Mouse (Mus musculus) R1 (cell line): ENCODE measurements around the gene Papss2.

ENCODE experiments used
- DNase-seq: peaks from one replicate; pipeline ENCODE4 v3.0.0-alpha.2; 2018; ENCODE audit warnings: low read depth, low spot score

The Papss2 gene

DNA sequence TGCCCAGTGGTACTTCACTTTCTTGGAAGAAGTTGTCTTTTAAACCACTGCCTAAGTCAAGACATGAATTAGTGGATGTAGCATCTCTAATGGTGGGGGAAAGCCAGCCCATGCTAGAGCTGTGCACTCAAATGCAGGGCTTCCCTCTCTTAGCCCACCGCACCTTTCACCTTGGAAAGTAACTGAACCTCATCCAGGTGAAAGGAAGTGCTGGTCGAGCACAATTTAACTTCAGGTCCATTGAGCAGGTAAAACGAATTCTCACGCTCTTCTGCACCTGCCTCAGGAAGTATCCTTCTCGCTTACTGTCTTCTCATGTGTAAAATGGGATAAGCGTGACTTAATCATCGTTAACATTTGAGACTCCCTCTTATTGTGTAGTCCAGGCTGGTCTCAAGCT is 3.4 kb downstream of the Papss2 start:
- DNase-seq = no peak

DNA sequence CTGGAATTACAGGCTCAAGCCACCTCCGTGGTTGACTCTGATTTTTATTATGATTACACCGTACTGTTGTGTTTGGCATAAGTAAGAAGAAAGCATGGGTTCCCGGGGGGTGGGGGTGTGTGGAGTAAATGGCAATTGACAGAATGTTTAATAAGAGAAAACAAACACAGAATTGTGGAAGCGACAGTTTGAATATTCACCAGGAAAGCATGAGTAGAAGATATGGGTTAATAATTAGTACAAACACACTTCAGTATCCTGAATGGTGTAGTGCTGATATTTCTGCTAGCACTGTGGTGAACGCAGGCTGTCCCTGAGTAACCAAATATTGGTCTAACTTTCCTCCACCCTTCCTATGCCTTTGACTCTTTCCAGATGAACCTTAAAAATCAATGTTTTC is 3.8 kb downstream of the Papss2 start:
- DNase-seq = no peak

DNA sequence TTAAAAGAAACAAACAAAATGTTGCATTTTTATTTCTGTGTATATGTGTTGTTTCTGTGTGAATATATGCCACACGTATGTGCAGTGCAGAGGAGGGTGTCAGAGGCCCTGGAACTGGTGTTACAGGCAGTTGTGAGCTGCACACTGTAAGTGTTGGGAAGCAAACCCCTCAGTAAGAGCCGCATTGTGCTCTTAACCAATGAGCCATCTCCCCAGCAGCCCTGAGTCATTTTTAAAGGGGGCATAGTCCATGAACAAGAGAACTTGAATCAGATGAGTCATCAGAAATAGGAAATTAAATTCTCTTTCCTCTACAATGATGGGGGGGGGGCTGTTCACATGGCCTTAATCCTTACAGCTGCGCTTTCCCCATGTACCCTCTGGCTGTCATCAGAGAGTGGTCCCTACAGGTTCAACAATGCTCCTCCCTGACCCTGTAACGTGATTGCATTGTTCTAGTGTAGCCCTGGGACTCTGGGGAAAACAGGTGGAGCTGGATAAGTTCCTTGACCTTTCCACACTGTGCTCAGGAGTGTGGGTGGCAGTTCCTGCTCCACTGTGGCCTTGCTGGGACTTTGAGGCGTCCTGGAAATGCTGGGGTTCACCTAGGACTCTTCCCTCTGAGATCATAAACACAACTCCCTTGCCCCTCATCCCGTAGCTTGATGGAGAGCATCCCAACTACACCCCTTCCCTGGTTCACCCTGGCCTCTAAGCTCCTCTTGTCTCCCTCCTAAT is 5.6 kb downstream of the Papss2 start:
- DNase-seq = no peak

DNA sequence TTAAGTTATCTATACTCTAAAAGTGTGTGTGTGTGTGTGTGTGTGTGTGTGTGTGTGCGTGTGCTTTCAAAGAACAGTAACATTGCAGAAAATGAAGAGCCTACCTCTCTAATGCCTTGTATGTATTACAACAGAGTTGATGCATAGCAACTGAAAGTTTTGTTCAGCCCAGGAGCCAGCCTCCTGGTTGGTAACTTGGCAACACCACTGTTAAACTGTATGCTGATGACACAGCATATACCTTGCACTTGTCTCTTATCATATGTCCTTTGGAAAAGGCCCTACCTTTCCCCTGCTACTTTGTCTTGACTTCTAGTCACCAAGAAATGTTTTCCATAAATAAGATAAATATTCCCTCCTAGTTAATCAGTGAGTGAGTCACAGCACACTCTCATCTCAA is 7.9 kb downstream of the Papss2 start:
- DNase-seq = no peak

GRCm38 (mm10) chr19:32604127-32604526 is 8.5 kb downstream of the Papss2 start:
- no peak for DNase-seq

DNA sequence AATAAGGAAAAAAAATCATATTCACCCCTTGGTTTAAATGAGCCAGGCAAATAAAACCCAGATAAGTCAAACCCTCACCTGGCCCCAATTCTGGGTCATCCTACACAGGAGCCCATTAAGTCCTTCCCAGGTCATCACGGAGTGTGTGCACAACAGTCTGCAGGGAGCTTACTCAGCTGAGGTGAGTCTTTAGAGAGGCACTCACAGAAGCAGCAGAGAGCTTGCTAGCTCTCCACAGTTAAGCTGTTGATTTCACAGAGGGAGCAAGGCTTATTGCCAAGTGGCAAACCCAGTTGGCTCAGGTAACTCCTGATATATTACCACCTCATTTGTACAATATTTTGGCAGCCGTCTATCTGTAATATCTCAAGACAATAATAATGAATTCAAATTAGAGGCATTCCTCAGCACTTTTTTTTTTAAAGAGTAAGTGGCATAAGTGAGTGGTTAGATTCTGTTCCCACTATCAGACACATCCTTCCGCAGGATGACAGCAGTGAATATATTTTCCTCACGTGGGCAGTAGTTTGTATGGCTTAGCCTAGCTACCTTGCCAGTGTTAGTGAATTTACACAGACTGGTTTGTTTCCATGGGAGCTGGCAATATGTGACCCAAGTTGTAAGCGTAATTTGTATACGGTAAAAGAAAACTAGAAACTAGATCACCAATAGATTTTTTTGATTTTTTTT is 9.1 kb downstream of the Papss2 start:
- DNase-seq = no peak

DNA sequence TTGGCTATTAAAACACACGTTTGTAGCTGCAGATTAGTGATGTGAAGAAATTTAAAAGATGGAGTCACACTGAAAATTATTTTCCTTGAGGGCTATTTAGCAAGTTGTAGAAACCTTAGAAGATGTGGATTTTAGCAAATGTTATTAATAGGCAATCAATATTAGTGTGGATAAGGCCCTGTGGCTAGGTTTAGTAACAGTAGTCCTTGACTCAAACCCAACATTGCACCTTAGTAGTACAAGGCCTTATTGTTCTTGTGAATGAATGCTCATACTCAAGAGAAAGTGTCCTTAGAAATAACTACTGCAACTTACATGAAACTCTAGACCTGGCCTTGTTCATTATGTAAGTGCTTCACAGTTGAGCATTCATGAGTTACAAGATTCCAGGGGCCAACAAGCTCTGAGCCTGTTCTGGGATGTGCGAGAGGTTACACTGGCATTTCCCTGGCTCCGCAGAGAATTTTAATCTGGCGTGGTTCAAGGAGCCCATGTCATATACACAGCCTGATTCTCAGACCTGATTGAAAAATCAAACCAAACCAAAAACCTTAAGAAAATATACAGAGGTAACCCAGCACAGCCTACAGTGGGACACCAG is 10.7 kb downstream of the Papss2 start:
- DNase-seq = no peak

DNA sequence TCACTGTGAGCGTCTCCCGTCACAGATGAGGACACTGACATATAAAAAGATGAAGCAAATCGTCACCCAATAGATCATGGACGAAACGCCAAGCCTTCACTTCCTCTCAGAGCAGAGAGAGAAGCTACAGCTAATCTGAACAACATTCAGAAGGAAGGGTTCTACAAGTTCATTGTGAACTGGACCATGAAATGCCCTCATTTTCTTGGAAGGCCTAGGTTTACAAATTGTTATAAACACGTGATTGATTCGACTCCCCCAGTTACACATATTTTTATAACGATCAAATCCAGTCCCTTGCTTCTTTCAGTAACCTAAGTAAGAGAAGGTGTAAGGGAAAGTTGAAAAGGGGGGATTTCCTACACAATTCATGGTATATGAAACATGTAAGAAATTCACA is 11.4 kb downstream of the Papss2 start:
- DNase-seq = no peak

DNA sequence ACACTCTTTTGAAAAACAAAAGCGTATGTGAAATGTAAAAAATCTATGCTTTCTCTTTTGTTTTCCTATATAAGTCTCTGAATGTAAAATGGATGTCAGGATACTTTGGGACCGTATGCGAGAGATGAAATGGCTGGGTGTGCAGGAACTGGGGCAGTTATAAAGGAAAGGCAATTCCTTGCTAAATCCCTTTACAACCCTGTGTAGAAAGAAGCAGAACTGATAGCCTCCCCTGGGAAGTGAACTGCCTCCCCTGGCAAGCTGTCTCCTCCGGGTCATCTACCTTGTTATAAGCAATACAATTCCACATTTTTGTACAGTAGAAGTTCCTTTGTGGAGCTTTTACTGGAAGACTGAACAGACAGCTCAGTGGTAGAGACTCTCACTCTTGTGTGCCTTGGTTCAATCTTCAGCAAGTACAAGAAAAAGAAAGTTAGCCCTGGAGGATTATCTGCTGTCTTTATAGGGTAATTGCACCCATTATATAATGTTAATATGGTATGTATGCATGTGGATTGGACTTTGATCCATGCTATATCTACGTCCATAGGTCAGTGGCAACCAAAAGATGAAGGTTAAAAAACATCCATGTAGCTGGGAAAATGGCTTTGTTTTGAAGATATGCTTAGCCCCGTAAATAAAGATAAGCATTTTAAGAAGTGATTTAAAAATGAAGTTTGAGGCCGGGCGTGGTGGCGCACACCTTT is 15.9 kb downstream of the Papss2 start:
- no peak for DNase-seq

- no peak for DNase-seq
Observed at GRCm38 (mm10) chr19:32614046-32614771, 18.6 kb downstream of the Papss2 start.

DNA sequence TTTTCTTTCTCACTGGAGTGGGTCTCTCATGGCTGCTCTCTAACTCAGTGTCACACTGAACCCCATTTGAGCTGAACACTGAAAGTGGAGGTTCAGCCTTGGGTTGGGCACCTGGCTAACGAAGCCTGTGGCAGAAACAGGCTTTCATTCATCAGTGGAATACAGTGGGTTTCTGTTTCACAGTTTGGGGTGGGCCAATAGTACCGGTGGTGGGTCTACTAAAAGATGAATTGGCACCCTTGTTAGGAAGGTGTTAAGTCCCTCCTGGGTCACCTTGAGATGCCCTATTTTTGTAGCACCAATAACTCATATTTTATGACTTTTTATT is 19.1 kb downstream of the Papss2 start:
- DNase-seq = no peak

DNA sequence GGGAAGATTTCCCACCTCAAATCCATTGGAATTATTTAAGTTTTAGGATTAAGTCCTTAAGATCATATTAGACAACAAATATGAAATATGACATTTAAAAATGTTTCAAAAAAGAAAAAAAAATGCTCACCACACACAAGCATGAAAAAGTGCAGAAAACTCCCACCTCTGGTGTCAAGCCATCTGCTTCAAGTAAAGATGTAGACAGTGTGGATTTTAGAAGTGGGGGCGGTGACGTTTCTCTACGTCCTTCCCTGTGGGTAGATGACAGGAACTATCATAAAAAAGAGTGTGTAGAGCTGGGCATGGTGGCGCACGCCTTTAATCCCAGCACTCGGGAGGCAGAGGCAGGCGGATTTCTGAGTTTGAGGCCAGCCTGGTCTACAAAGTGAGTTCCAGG is 21.1 kb downstream of the Papss2 start:
- DNase-seq = no peak

GRCm38 (mm10) chr19:32619739-32620138 is 24.1 kb downstream of the Papss2 start:
- DNase-seq = no peak

DNA sequence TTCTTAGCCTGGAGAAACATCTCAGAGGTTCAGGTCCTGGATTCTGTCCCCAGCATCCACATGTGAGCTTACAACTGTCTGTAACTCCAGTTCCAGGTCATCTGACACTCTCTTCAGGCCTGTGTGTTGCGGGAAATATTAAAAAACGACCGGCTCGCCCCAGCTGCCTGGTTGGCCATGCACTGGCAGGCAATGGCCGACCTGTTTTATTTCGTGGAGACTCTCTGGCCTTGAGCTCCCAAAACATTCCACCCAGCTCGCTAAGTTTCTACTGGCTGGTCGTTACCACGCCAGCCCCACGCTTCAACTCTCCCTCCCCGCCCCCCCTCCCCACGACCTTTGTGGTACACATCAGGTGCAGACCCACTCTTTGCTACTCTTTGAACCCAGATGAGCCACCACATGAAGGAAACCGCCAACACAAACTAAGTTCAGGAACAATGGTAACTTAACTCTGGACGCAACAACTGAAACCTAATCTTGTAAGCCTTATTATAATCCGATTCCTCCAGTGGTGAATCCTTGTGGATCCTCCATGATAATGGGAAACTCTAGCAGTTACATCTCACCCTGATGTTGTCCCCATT is 25.4 kb downstream of the Papss2 start:
- DNase-seq = no peak

GRCm38 (mm10) chr19:32622142-32622541 is 26.6 kb downstream of the Papss2 start:
- DNase-seq = no peak

DNA sequence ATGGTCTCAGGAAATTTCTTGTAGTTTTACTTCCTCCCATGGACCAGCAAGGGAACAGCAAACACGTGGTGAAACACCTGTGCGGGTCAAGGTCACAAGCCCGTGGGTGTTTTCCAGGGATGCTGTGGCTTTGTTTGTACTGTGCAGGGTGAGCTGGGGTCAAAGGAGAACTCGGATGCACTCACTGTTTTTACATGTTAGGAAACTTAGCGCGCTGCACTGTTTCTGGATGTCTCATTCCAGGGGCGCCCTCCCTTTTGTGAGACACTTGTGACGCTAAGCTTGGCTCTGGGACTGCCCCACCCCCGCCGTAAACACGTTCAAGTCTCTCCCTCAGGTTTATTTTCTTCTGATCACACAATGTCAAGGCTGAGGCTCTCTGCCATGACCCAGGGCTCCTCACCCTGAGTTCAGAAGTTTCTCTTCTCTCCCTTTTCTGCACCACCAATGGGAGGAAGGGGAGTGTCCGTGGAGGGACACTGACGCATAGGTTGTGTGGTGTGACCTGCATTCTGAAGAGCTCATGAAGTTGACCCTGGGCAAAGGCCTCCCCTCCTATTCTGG is 31.3 kb downstream of the Papss2 start:
- DNase-seq = peak; percentile 58

DNA sequence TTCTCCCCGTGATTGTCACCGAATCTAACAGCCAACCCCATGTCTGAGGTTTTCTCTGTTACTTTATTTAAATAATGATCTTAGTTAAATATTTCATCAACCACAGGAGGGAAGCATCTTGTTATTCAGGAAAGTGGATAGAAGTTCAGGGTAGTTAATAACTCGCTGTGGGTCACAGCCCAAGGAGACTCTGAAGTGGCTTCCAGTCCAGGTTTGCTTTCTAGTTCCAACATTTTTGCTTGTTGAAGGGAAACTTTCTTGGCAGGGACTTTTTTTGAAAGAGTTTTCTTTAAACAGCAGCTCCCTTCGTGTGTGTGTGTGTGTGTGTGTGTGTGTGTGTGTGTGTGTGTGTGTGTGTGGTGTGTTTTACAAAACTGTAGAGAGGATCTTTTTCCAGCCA is 32.0 kb downstream of the Papss2 start:
- no peak for DNase-seq

GRCm38 (mm10) chr19:32628572-32629132 is 33.1 kb downstream of the Papss2 start:
- no peak for DNase-seq

- peak; percentile 64 for DNase-seq
Observed at GRCm38 (mm10) chr19:32634916-32635315, 39.3 kb downstream of the Papss2 start.

- no peak for DNase-seq
Observed at GRCm38 (mm10) chr19:32637357-32638275, 42.0 kb downstream of the Papss2 start.
